Mouse (Mus musculus) ES-E14 (cell line): ENCODE results near the gene St6galnac6.

ENCODE experiments used
- CHD2 ChIP-seq: IDR thresholded peaks from 2 replicates; pipeline ENCODE4 v1.6.1; 2014; ENCODE audit warnings: mild to moderate bottlenecking, low read depth, low read length, inconsistent platforms
- HCFC1 ChIP-seq: IDR thresholded peaks from 2 replicates; pipeline ENCODE4 v1.6.1; 2012; ENCODE audit warnings: low read length, inconsistent platforms, borderline replicate concordance; ENCODE audit not compliant: insufficient read depth
- MAFK ChIP-seq: IDR thresholded peaks from 2 replicates; pipeline ENCODE4 v1.6.1; 2014; ENCODE audit warnings: mild to moderate bottlenecking, low read depth, low read length, inconsistent platforms; ENCODE audit not compliant: insufficient read depth
- ZNF384 ChIP-seq: IDR thresholded peaks from 2 replicates; pipeline ENCODE4 v1.6.1; 2012; ENCODE audit warnings: low read depth, low read length, inconsistent platforms

GRCm38 (mm10) chr2:32610610-32611229, 11.2 kb downstream of the St6galnac6 start:
- TF ChIP-seq CHD2 (no peak), MAFK (no peak), ZNF384 (no peak), HCFC1 (no peak)
